Mouse (Mus musculus) olfactory bulb, adult 2 months (tissue): ENCODE data around the gene Glra4. TPM values are rescaled to one million over a fixed set of nuclear protein-coding genes. Genes with fewer than 3 reads are reported as not detected.
"Not testable (repeated sequence)": the region's sequence is repeated elsewhere in the genome, so short reads cannot be mapped to it uniquely, and the experiment has no call there.

Experiments used
- H3K27ac ChIP-seq: fragments of 200-500 bp; 2 replicates; pipeline ENCODE4 v1.5.1; 2012; ENCODE audit warnings: low read depth, low read length; ENCODE audit not compliant: insufficient read depth
- H3K4me1 ChIP-seq: fragments of 200-500 bp; 2 replicates; pipeline ENCODE4 v1.6.1; 2012; ENCODE audit warnings: low read length; ENCODE audit not compliant: control insufficient read depth, insufficient read depth
- H3K4me3 ChIP-seq: fragments of 200-500 bp; 2 replicates; pipeline ENCODE4 v1.5.1; 2012; ENCODE audit warnings: mild to moderate bottlenecking, low read depth, low read length, moderate library complexity; ENCODE audit not compliant: insufficient read depth
- CTCF ChIP-seq: fragments of 200-500 bp; IDR thresholded peaks from 2 replicates; pipeline ENCODE4 v1.5.1; 2012; ENCODE audit warnings: low read depth, mild to moderate bottlenecking, low read length, moderate library complexity; ENCODE audit not compliant: insufficient read depth
- POLR2A ChIP-seq: fragments of 200-500 bp; IDR thresholded peaks from 2 replicates; pipeline ENCODE4 v1.6.1; 2012; ENCODE audit warnings: mild to moderate bottlenecking, low read depth, low read length, moderate library complexity; ENCODE audit not compliant: insufficient read depth
- WGBS: fragments of 180-500 bp; shearing (Covaris S2); methylation state at CpG from one replicate; pipeline ENCODE4 v1.1.7; 2018; 5-methylcytosine and 5-hydroxymethylcytosine counted together
- polyA plus RNA-seq: library from polyadenylated mRNA; stranded (reverse); fragments of >200 nt; gene quantifications from 2 replicates; pipeline ENCODE4 v1.2.4, GENCODE M21; 2012; ENCODE audit warnings: low replicate concordance; ENCODE audit not compliant: missing spikeins, insufficient read depth, insufficient read length

Glra4 gene
- polyA plus RNA-seq, 1 experiment = not detected

GRCm38 (mm10) chrX:136740791-136741650, 38.9 kb downstream of the Glra4 start:
- Histone ChIP-seq H3K27ac (peak overlapping the region; percentile 80), H3K4me3 (peak overlapping the region; percentile 65), H3K4me1 (no peaks in the 10 kb centered on the region)
- WGBS = 15% methylated on average over 39 of the region's 39 CpGs
- TF ChIP-seq POLR2A (peak; percentile 71; the same call in 1 of the 2 replicates), CTCF (no peak)

GRCm38 (mm10) chrX:136740087-136740790, 39.7 kb downstream of the Glra4 start:
- Histone ChIP-seq H3K27ac (no peak overlapping the region), H3K4me3 (peak overlapping the region; percentile 31), H3K4me1 (no peaks in the 10 kb centered on the region)
- WGBS = 19% methylated on average over 15 of the region's 15 CpGs
- TF ChIP-seq CTCF (no peak), POLR2A (no peak)

- TF ChIP-seq CTCF (no peak), POLR2A (no peak)
- Histone ChIP-seq H3K4me3 (no peak overlapping the region), H3K4me1 (no peaks in the 10 kb centered on the region), H3K27ac (no peak overlapping the region)
- WGBS = 72% methylated on average over 4 of the region's 4 CpGs
Measured at GRCm38 (mm10) chrX:136732016-136732415, 47.9 kb downstream of the Glra4 start.

- H3K27ac ChIP-seq, H3K4me1 ChIP-seq, H3K4me3 ChIP-seq: not testable (repeated sequence)
- WGBS = 35% methylated on average over 3 of the region's 3 CpGs
Measured at GRCm38 (mm10) chrX:136714742-136715474, 65.0 kb downstream of the Glra4 start.

GRCm38 (mm10) chrX:136708782-136709181, 71.2 kb downstream of the Glra4 start:
- 34% methylated on average over 14 of the region's 14 CpGs for WGBS
- H3K4me1 ChIP-seq = no peaks in the 10 kb centered on the region
- no peak for TF ChIP-seq CTCF
- no peak for TF ChIP-seq POLR2A
- peak overlapping the region; percentile 93; the same call in 1 of the 2 replicates for H3K27ac ChIP-seq
- peak overlapping the region; percentile 73 for H3K4me3 ChIP-seq

GRCm38 (mm10) chrX:136708168-136708681, 71.7 kb downstream of the Glra4 start:
- peak overlapping the region; percentile 93 for H3K27ac ChIP-seq
- no peak for TF ChIP-seq CTCF
- peak; percentile 11; the same call in 1 of the 2 replicates for TF ChIP-seq POLR2A
- H3K4me1 ChIP-seq = no peaks in the 10 kb centered on the region
- WGBS = 12% methylated on average over 18 of the region's 18 CpGs
- H3K4me3 ChIP-seq = peak overlapping the region; percentile 73

Other genes with a start within 250 kb of the Glra4 start
- gene Kir3dl2, start 236.1 kb downstream of the Glra4 start, polyA plus RNA-seq = not detected in 2 replicates
- gene Tceal3, start 189.3 kb downstream of the Glra4 start, polyA plus RNA-seq = not detected in 2 replicates
- gene Tceal1, start 72.2 kb downstream of the Glra4 start, polyA plus RNA-seq = not detected in 2 replicates
- gene Morf4l2, start 36.5 kb downstream of the Glra4 start, polyA plus RNA-seq = 434 TPM in 1 of 2 replicates, not detected in the other
- 227 and 268 TPM in 2 replicates for gene Plp1, start 42.5 kb upstream of the Glra4 start, polyA plus RNA-seq
- not detected in 2 replicates for gene Rab9b, start 88.6 kb upstream of the Glra4 start, polyA plus RNA-seq
- not detected in 2 replicates for gene H2bfm, start 147.2 kb upstream of the Glra4 start, polyA plus RNA-seq
- gene Tmsb15b2, start 195.4 kb upstream of the Glra4 start, polyA plus RNA-seq = not detected in 2 replicates
- not detected in 2 replicates for gene Tmsb15l, start 196.7 kb upstream of the Glra4 start, polyA plus RNA-seq
- gene Tmsb15b1, start 196.7 kb upstream of the Glra4 start, polyA plus RNA-seq = not detected in 2 replicates
- gene Zcchc18, start 213.0 kb upstream of the Glra4 start, polyA plus RNA-seq = 200 TPM in 1 of 2 replicates, not detected in the other